Mouse (Mus musculus) heart, embryonic 16.5 days (tissue): Measurements from ENCODE around the gene Ptpn3. TPM values are rescaled to one million over a fixed set of nuclear protein-coding genes. Genes with fewer than 3 reads are reported as not detected.

ENCODE experiments used
- ATAC-seq: fragments of 200-750 bp; cut with Nextera tagmentation; replicated peaks from 2 replicates; pipeline ENCODE4 v1.8.0; 2017; ENCODE audit warnings: moderate number of reproducible peaks; ENCODE audit not compliant: insufficient read depth, low FRiP score; ENCODE audit errors: extremely low read depth
- H3K27ac ChIP-seq: fragments of 300-500 bp; sonication (generic); 2 replicates; pipeline ENCODE4 v1.5.1; 2014; ENCODE audit warnings: mild to moderate bottlenecking, low read length, control low read depth, moderate library complexity
- H3K27me3 ChIP-seq: fragments of 300-500 bp; sonication (generic); 2 replicates; pipeline ENCODE4 v1.6.1; 2014; ENCODE audit warnings: low read length, mixed read lengths; ENCODE audit not compliant: control insufficient read depth, insufficient read depth
- H3K36me3 ChIP-seq: fragments of 300-500 bp; sonication (generic); 2 replicates; pipeline ENCODE4 v1.6.1; 2014; ENCODE audit not compliant: control insufficient read depth, insufficient read depth
- H3K4me1 ChIP-seq: fragments of 300-500 bp; sonication (generic); 2 replicates; pipeline ENCODE4 v1.6.1; 2014; ENCODE audit warnings: low read length, mixed read lengths; ENCODE audit not compliant: control insufficient read depth, insufficient read depth
- H3K4me2 ChIP-seq: fragments of 300-500 bp; sonication (generic); 2 replicates; pipeline ENCODE4 v1.6.1; 2014; ENCODE audit warnings: low read depth, mild to moderate bottlenecking, control low read depth, low read length
- H3K4me3 ChIP-seq: fragments of 300-500 bp; sonication (generic); 2 replicates; pipeline ENCODE4 v1.5.1; 2014; ENCODE audit warnings: mild to moderate bottlenecking, control low read depth, low read length
- H3K9ac ChIP-seq: fragments of 300-500 bp; sonication (generic); 2 replicates; pipeline ENCODE4 v1.6.1; 2014; ENCODE audit warnings: low read length, control low read depth
- H3K9me3 ChIP-seq: fragments of 300-500 bp; sonication (generic); replicated peaks from 2 replicates; pipeline ENCODE4 v1.6.1; 2016; ENCODE audit warnings: low read length; ENCODE audit not compliant: control insufficient read depth
- WGBS: fragments of 180-500 bp; shearing (Covaris S2); extraction: QIAGEN DNeasy Blood & Tissue Kit; methylation state at CpG from one replicate; pipeline ENCODE4 v1.1.7; 2014; 5-methylcytosine and 5-hydroxymethylcytosine counted together
- polyA plus RNA-seq: library from polyadenylated mRNA; unstranded; fragments of >200 nt; fragmentation: Nextera tagmentation; extraction: Ambion mirVana; gene quantifications from 2 replicates; pipeline ENCODE4 v1.2.1, GENCODE M21; 2015

The Ptpn3 gene
- polyA plus RNA-seq, 1 experiment from 2014 or later, result 2.3 TPM

DNA sequence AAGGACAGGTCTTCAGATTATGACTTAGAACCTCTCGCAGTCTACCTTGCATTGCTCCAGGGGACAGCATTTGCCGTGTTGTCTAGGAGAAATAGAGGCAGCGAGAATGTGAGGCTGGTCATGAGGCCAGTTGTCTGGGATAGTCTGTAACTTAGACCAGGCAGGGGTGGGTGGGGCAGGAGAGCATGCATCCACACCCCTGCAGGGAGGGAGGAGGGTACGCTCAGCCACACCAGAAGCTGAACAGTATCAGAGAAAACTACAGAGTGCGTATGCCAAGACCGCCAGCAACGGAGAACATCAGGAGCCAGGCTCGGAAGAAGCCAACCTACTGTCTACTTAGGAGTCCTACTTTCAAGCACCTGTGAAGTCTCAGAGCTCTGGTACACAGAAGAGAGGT lies 116.2 kb downstream of the Ptpn3 start:
- WGBS, result 77% methylated on average over 8 of the region's 8 CpGs

GRCm38 (mm10) chr4:57183493-57183892 lies 118.1 kb downstream of the Ptpn3 start:
- Histone ChIP-seq H3K36me3 (no peaks in the 10 kb centered on the region), H3K4me1 (peaks cover 4% of the 10 kb centered on the region; the same call in 1 of the 2 replicates), H3K27ac (no peak overlapping the region), H3K9ac (no peak overlapping the region), H3K9me3 (no peaks in the 10 kb centered on the region), H3K4me2 (no peak overlapping the region), H3K27me3 (no peaks in the 10 kb centered on the region), H3K4me3 (no peak overlapping the region)
- ATAC-seq, result 0 out of 2 replicates have a peak, but pooled peaks have one; percentile 41
- WGBS, result 61% methylated on average over 4 of the region's 4 CpGs

More for the DNA sequence above, 116.2 kb downstream of the Ptpn3 start:
- no peak overlapping the region for H3K27ac ChIP-seq
- peaks cover 4% of the 10 kb centered on the region; the same call in 1 of the 2 replicates for H3K4me1 ChIP-seq
- H3K36me3 ChIP-seq, result no peaks in the 10 kb centered on the region
- no peak overlapping the region for H3K4me2 ChIP-seq
- H3K27me3 ChIP-seq, result no peaks in the 10 kb centered on the region
- ATAC-seq, result no peak
- H3K4me3 ChIP-seq, result no peak overlapping the region
- no peaks in the 10 kb centered on the region for H3K9me3 ChIP-seq
- no peak overlapping the region for H3K9ac ChIP-seq

DNA sequence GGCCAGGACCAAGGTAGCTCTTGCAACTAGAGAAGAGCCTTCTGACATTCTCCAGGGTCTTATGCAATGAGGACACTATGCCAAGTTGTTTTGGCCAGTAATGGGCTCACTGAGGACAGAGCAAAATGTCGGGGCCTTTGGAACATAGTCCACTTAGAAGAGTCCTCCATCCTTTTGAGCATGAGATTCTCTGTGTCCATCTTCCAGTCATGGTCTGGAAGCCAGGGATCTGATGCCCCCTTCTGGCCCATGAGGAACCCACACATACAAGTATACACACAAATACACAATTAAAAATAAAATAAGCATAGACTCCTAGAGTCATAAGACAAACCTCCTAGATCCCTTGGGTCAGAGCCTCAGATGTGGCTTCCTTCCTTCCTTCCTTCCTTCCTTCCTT lies 120.1 kb downstream of the Ptpn3 start:
- peaks cover 4% of the 10 kb centered on the region; the same call in 1 of the 2 replicates for H3K4me1 ChIP-seq
- H3K27me3 ChIP-seq, result no peaks in the 10 kb centered on the region
- ATAC-seq, result no peak
- H3K36me3 ChIP-seq, result no peaks in the 10 kb centered on the region
- H3K4me3 ChIP-seq, result no peak overlapping the region
- H3K4me2 ChIP-seq, result no peak overlapping the region
- no peak overlapping the region for H3K27ac ChIP-seq
- no peak overlapping the region for H3K9ac ChIP-seq
- H3K9me3 ChIP-seq, result no peaks in the 10 kb centered on the region
- 68% methylated on average over 1 of the region's 1 CpGs for WGBS

GRCm38 (mm10) chr4:57178881-57179280 lies 122.8 kb downstream of the Ptpn3 start:
- Histone ChIP-seq H3K4me3 (no peak overlapping the region), H3K4me1 (peaks cover 5% of the 10 kb centered on the region), H3K27ac (no peak overlapping the region), H3K36me3 (no peaks in the 10 kb centered on the region), H3K9me3 (no peaks in the 10 kb centered on the region), H3K9ac (no peak overlapping the region), H3K4me2 (no peak overlapping the region), H3K27me3 (no peaks in the 10 kb centered on the region)
- ATAC-seq, result no peak
- WGBS, result 69% methylated on average over 4 of the region's 4 CpGs

- Histone ChIP-seq H3K4me1 (peaks cover 14% of the 10 kb centered on the region), H3K9me3 (no peaks in the 10 kb centered on the region), H3K27me3 (no peaks in the 10 kb centered on the region), H3K36me3 (no peaks in the 10 kb centered on the region), H3K4me3 (no peak overlapping the region), H3K27ac (no peak overlapping the region), H3K4me2 (no peak overlapping the region), H3K9ac (no peak overlapping the region)
- 59% methylated on average over 10 of the region's 10 CpGs for WGBS
- no peak for ATAC-seq
Observed at GRCm38 (mm10) chr4:57175329-57175728, 126.3 kb downstream of the Ptpn3 start.

- no peak for ATAC-seq
- H3K4me3 ChIP-seq, result no peak overlapping the region
- no peaks in the 10 kb centered on the region for H3K36me3 ChIP-seq
- H3K4me1 ChIP-seq, result peaks cover 14% of the 10 kb centered on the region
- H3K9me3 ChIP-seq, result no peaks in the 10 kb centered on the region
- H3K4me2 ChIP-seq, result no peak overlapping the region
- H3K27ac ChIP-seq, result no peak overlapping the region
- H3K9ac ChIP-seq, result no peak overlapping the region
- no peaks in the 10 kb centered on the region for H3K27me3 ChIP-seq
- 49% methylated on average over 8 of the region's 8 CpGs for WGBS
Observed at GRCm38 (mm10) chr4:57172861-57173260, 128.8 kb downstream of the Ptpn3 start.

GRCm38 (mm10) chr4:57171817-57172216 lies 129.8 kb downstream of the Ptpn3 start:
- peak; percentile 41; the same call in 1 of the 2 replicates for ATAC-seq
- H3K36me3 ChIP-seq, result no peaks in the 10 kb centered on the region
- peak overlapping the region; percentile 73 for H3K27ac ChIP-seq
- H3K4me2 ChIP-seq, result no peak overlapping the region
- H3K9ac ChIP-seq, result no peak overlapping the region
- WGBS, result 22% methylated on average over 5 of the region's 5 CpGs
- no peaks in the 10 kb centered on the region for H3K9me3 ChIP-seq
- H3K4me1 ChIP-seq, result peaks cover 18% of the 10 kb centered on the region
- H3K27me3 ChIP-seq, result no peaks in the 10 kb centered on the region
- no peak overlapping the region for H3K4me3 ChIP-seq

- no peak for ATAC-seq
- WGBS, result 84% methylated on average over 3 of the region's 3 CpGs
Observed at GRCm38 (mm10) chr4:57168680-57169079, 133.0 kb downstream of the Ptpn3 start.

DNA sequence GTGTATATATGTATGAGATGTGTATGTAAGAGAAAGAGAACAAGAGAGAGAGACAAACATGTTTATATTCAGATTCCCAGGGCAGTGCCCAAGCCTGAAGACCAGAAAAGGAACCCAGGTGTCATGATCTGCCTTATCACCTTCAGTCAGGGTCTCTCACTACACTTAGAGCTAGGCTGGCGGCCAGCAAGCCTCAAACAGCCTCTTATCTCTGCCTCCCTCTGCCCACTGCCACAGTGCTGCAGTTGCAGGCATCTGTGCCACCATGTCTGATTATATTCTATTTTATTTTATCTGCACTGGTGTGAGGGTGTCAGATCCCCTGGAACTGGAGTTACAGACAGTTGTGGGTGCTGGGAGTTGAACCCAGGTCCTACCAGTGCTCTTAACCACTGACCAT lies 133.4 kb downstream of the Ptpn3 start:
- H3K27me3 ChIP-seq, result no peaks in the 10 kb centered on the region

More at GRCm38 (mm10) chr4:57168680-57169079, 133.0 kb downstream of the Ptpn3 start:
- no peaks in the 10 kb centered on the region for H3K9me3 ChIP-seq
- H3K27me3 ChIP-seq, result no peaks in the 10 kb centered on the region
- H3K4me2 ChIP-seq, result no peak overlapping the region
- no peak overlapping the region for H3K9ac ChIP-seq
- no peaks in the 10 kb centered on the region for H3K36me3 ChIP-seq
- H3K4me3 ChIP-seq, result no peak overlapping the region
- no peak overlapping the region for H3K27ac ChIP-seq
- H3K4me1 ChIP-seq, result peaks cover 13% of the 10 kb centered on the region

More for the DNA sequence above, 133.4 kb downstream of the Ptpn3 start:
- WGBS, result 26% methylated on average over 1 of the region's 1 CpGs
- H3K9me3 ChIP-seq, result no peaks in the 10 kb centered on the region
- peaks cover 13% of the 10 kb centered on the region for H3K4me1 ChIP-seq
- H3K4me3 ChIP-seq, result no peak overlapping the region
- no peaks in the 10 kb centered on the region for H3K36me3 ChIP-seq
- no peak overlapping the region for H3K27ac ChIP-seq
- no peak overlapping the region for H3K9ac ChIP-seq
- H3K4me2 ChIP-seq, result no peak overlapping the region
- no peak for ATAC-seq
